Mouse (Mus musculus) retina, postnatal 1 day (tissue): ENCODE measurements around the gene Phf13.

Source experiments
- DNase-seq: peaks from one replicate; pipeline ENCODE4 v3.0.0-alpha.2; 2012

Phf13 gene

GRCm38 (mm10) chr4:151988342-151989109 is 7.5 kb downstream of the Phf13 start, which contains the start of gene Thap3:
Thap3 (minus strand) TSS chr4:151988997.
- peak; percentile 80 for DNase-seq

DNA sequence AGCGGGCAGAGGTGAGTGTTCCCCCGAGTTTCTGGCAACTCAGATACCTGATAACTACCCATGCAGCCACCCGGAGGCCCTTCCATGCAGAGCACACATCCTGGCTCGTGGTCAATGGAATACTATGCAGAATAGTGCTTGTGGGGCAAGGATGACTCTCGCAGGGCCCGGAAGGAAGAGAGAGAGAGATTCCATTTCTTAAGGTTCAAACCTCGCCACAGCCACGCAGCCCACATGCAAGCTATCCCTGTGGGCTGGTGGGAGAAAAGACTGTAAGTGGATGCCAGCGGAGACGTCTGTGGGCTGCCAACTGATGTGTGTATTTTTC is 8.1 kb downstream of the Phf13 start:
- no peak for DNase-seq

- no peak for DNase-seq
These were observed 9.4 kb downstream of the Phf13 start for GRCm38 (mm10) chr4:151986650-151987049.

- DNase-seq: no peak
These were observed 10.2 kb downstream of the Phf13 start for GRCm38 (mm10) chr4:151985886-151986285.

DNA sequence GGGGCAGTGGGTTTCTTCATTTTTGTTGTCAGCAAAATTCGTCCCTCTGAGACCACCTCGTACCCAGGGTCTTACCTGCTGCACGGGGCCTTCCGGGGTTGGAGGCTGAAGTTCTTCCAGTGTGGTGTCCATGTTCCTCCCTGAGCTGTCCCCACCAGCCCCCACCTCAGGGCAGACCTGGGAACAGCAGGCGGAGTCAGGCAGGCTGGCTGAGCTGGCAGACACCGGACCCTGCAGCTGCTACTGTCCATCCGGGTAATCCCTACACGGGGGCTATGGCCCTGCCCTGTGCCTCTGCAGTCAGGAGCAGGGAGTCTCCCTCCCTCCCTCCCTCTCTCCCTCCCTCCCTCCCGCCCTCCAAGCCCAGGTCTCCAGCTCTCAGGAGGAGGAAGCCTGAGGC is 12.5 kb downstream of the Phf13 start:
- peak; percentile 74 for DNase-seq

- no peak for DNase-seq
These were observed 13.0 kb downstream of the Phf13 start for GRCm38 (mm10) chr4:151983043-151983442.

- DNase-seq: peak; percentile 81
These were observed 14.7 kb downstream of the Phf13 start for GRCm38 (mm10) chr4:151981363-151981762.

DNA sequence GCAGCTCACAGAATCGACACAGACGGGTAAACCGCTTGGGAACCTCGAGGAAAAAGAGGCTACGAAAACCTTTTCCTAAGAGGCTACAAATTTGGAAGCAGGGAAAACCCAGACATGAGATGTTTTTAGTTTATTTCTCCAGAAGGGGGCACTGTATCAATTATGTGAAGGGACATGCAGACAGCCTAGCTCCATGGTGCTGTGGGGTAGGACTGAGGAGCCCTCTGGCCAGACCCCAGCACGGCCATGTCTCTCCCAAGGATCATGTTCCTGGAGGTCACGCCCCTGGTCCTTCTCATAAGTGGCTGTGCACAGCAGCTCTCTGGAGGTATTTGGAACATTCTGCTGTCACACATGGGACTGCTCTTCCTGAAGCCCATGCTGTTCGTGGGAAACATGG is 15.4 kb downstream of the Phf13 start:
- peak; percentile 40 for DNase-seq

GRCm38 (mm10) chr4:151977748-151978147 is 18.3 kb downstream of the Phf13 start:
- DNase-seq: peak; percentile 83

DNA sequence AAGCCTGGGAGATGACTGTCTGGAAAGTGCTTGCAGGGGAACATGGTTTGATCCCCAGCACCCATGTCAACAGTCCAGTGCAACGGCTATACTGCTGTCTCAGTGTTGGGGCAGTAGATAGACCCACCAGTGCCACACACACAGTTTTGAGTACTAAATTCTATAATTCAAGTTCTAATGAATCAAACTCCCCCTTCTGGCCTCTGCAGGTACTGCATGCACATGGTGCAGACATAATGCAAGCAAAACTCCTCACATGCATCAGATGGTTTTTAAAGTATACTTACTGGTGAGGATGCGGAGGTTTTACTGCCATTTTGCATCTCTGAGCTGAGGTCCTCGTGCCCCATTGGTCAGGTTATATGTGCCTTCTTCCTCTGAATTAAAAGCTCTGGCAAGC is 20.6 kb downstream of the Phf13 start:
- peak; percentile 57 for DNase-seq

DNA sequence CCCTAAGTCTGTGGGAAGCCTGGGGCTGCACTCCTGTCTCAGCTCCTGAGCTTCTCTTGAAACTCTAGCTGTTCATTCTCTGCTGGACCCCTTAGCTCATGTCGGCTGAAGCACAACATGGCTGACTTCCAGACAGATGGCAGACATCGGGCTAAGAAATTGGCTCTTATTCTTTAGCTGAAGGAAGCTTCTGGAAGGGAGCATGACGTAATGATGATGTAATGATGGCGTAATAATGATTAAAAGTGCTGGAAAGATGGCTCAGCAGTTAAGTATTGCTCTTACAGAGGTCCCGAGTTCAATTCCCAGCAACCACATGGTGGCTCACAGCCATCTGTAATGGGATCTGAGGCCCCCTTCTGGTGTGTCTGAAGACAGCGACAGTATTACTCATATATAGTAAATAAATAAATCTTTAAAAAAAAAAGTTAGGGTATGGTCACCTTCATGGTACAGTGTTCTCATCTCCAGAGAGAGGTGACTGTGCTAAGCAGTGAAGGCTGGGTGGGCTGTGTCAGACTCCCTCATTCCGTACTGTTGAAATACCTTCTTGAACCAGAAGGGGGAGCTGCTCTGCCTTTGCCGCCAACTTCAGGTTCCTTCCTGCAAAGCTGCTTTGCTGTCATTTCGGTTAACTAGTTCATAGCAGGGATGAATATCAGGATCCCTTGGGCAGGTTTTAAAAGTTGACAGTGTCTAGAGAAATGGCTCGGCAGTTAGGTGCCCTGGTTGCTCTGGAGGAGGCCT is 23.7 kb downstream of the Phf13 start:
- DNase-seq: peak; percentile 70

GRCm38 (mm10) chr4:151968204-151968921 is 27.7 kb downstream of the Phf13 start:
- DNase-seq: no peak

DNA sequence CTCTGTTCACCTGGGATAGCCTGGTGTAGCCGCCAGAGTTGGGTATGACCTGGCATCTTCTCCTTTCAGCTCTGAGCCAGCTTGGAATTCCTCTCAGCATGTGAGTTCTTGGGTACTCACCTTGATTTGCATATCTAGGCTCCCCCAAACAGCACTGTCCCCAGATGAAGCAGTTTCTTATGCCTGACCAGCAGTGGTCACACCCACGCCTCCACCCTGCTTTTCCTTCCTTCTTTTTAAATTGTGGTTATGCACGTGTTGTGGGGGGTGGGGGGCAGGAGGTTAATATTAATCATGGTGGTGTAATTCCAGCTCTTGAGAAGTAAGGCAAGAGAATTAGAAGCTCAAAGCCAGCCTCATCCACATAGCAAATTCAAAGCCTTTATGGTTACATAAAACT is 33.2 kb downstream of the Phf13 start:
- no peak for DNase-seq

GRCm38 (mm10) chr4:151960513-151960854 is 35.6 kb downstream of the Phf13 start:
- DNase-seq: peak; percentile 50

- DNase-seq: no peak
These were observed 36.1 kb downstream of the Phf13 start for GRCm38 (mm10) chr4:151959849-151960512.

DNA sequence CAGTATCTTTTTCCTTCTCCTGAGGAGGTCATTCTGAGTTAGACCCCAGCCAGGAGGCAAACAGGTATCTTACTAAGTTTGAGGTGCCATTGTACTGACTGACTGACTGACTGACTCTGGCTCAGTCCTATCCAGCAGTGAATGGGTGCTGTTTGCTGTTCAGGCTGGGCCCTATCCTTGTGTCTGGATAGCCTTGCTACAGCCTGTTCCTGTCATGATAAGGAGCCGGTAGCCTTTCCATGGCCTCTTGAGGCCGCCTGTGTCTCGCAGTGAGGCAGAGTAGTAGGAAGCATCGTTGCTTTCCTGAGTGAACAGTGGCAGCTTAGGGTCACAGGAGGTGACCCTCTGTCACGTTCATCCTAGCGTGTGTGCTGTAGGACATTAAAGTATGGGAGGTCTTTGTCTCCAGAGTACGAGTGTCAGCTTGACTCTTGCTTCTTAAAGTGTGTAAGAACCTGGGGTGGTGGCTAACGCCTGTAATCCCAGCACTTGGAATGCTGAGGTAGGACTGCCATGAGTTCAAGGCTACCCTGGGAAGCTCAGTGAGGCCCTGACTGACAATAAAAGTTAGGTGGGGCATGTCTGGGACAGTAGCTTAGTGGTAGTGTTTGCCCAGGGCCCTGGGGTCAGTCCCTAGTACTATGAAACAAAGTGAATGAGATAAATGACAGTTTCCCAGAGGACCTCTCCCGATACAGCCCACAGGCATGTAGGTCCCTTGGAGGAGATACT is 38.3 kb downstream of the Phf13 start:
- no peak for DNase-seq

- DNase-seq: no peak
These were observed 40.3 kb downstream of the Phf13 start for GRCm38 (mm10) chr4:151955791-151956190.

- DNase-seq: no peak
These were observed 42.8 kb downstream of the Phf13 start for GRCm38 (mm10) chr4:151953209-151953608.

DNA sequence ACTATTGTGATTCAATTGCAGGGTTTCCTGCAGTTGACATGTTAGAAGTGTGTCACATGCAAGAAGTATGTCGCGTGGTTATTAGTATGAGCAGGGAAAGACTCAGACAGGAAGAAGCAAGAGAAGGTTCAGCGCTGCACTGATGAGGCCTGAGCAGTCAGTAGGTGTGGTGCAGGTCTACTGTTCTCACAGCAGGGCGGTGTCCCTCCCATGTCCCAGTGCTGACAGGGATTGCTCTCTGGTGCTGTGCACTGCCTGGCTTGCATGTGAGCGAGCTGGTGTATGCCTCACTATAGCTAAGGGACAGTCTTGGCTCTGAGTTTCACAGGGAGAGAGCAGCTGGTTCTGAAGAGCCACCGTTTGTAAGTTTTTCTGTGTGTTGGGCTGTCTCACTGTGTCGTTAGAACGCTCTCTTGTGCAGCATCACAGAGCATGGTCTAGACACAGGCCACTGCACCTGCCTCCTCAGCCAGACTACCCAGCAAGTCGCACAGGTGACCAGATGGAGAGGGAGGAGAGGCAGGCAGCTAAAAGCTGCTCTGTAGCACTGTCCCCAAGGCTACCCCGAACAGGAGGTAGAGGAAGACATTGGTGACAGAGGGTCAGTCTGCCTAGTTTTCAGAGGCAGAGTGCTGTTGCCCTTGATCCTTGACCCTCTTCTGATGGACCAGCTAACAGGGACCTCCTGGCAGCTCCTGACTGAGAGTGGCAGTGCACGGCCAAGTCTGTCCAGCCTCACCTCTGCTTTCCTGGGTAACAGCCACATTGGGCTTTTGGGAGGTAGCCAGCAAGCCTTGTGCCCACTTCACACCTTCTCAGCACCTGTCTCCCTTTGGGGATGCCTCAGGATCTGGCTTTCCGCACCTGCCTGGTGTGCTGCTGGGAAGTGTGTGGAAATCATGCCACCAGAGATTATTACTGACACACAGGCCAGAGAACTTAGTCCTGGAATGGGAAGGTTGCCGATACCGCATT is 47.3 kb downstream of the Phf13 start:
- no peak for DNase-seq

GRCm38 (mm10) chr4:151946211-151946610 is 49.8 kb downstream of the Phf13 start:
- DNase-seq: no peak
